Mouse (Mus musculus) thymus, postnatal 10 days (tissue): ENCODE measurements at regions not wholly inside any gene's neighbourhood (a gene's known extent, or its start where the extent isn't known, plus 50 kb on each side); places are given as distances from the start of the nearest gene placed in this dataset.
"Not testable (repeated sequence)": the region's sequence is repeated elsewhere in the genome, so short reads cannot be mapped to it uniquely, and the experiment has no call there.

ENCODE experiments used
- DNase-seq, 2 experiments: peaks; one replicate each; pipeline ENCODE4 v3.0.0; 2021; ENCODE audit warnings: low spot score in 2 of 2

- no peak for DNase-seq
Measured at GRCm38 (mm10) chr1:30751138-30751907, 122.4 kb downstream of the Phf3 start.

GRCm38 (mm10) chr1:30741955-30742354 lies 131.8 kb downstream of the Phf3 start:
- no peak for DNase-seq

- no peak for DNase-seq
Measured at GRCm38 (mm10) chr1:30740831-30741230, 132.9 kb downstream of the Phf3 start.

- no peak for DNase-seq
Measured at GRCm38 (mm10) chr1:30721519-30721918, 152.2 kb downstream of the Phf3 start.

- no peak for DNase-seq
Measured at GRCm38 (mm10) chr1:30720829-30721228, 152.9 kb downstream of the Phf3 start.

- DNase-seq = no peak
Measured at GRCm38 (mm10) chr1:30718578-30718977, 155.1 kb downstream of the Phf3 start.

GRCm38 (mm10) chr1:30716346-30716745 lies 157.4 kb downstream of the Phf3 start:
- DNase-seq = no peak

- DNase-seq = no peak
Measured at GRCm38 (mm10) chr1:30701116-30701515, 172.6 kb downstream of the Phf3 start.

- DNase-seq = no peak
Measured at GRCm38 (mm10) chr1:30700399-30701081, 173.2 kb downstream of the Phf3 start.

- no peak for DNase-seq
Measured at GRCm38 (mm10) chr1:30696342-30696741, 177.4 kb downstream of the Phf3 start.

- DNase-seq = no peak
Measured at GRCm38 (mm10) chr1:30685318-30685717, 188.4 kb downstream of the Phf3 start.

- no peak for DNase-seq
Measured at GRCm38 (mm10) chr1:30683889-30684288, 189.8 kb downstream of the Phf3 start.

GRCm38 (mm10) chr1:30639807-30640206 lies 233.9 kb downstream of the Phf3 start:
- no peak for DNase-seq

- DNase-seq = no peak
Measured at GRCm38 (mm10) chr1:30632760-30633159, 241.0 kb downstream of the Phf3 start.

GRCm38 (mm10) chr1:30627796-30628195 lies 245.9 kb downstream of the Phf3 start:
- DNase-seq = not testable (repeated sequence)

- DNase-seq = no peak
Measured at GRCm38 (mm10) chr1:30595122-30595730, 278.5 kb downstream of the Phf3 start.

GRCm38 (mm10) chr1:30594036-30594435 lies 279.7 kb downstream of the Phf3 start:
- no peak for DNase-seq

GRCm38 (mm10) chr1:30590721-30591120 lies 283.0 kb downstream of the Phf3 start:
- no peak for DNase-seq

GRCm38 (mm10) chr1:30588885-30589284 lies 284.8 kb downstream of the Phf3 start:
- no peak for DNase-seq

- no peak for DNase-seq
Measured at GRCm38 (mm10) chr1:30588336-30588735, 285.4 kb downstream of the Phf3 start.

- DNase-seq = peak in 1 of 2 experiments; percentile 10
Measured at GRCm38 (mm10) chr1:30584806-30585205, 288.9 kb downstream of the Phf3 start.

- DNase-seq = no peak
Measured at GRCm38 (mm10) chr1:30583860-30584259, 289.9 kb downstream of the Phf3 start.

- no peak for DNase-seq
Measured at GRCm38 (mm10) chr1:30564757-30565156, 309.0 kb downstream of the Phf3 start.
